Mouse (Mus musculus): ENCODE measurements around the gene Shroom4. TPM values are rescaled to one million over a fixed set of nuclear protein-coding genes. Genes with fewer than 3 reads are reported as not detected.

The Shroom4 gene
- total RNA-seq, 2 experiments from 2014 or later = not detected

Other genes with a start within 250 kb of the Shroom4 start
- gene Nudt10, start 226.8 kb upstream of the Shroom4 start, total RNA-seq (2014; fragmentation: Nextera tagmentation) = not detected in 2 replicates
- gene Nudt10, start 226.8 kb upstream of the Shroom4 start, total RNA-seq (2017) = not detected in 2 replicates
- not detected in 2 replicates for gene Bmp15, start 79.1 kb upstream of the Shroom4 start, total RNA-seq (2014; fragmentation: Nextera tagmentation)
- gene Bmp15, start 79.1 kb upstream of the Shroom4 start, total RNA-seq (2017) = not detected in 2 replicates